8 mouse cellular contexts compared by ENCODE assay signal in the genomic region with DNA sequence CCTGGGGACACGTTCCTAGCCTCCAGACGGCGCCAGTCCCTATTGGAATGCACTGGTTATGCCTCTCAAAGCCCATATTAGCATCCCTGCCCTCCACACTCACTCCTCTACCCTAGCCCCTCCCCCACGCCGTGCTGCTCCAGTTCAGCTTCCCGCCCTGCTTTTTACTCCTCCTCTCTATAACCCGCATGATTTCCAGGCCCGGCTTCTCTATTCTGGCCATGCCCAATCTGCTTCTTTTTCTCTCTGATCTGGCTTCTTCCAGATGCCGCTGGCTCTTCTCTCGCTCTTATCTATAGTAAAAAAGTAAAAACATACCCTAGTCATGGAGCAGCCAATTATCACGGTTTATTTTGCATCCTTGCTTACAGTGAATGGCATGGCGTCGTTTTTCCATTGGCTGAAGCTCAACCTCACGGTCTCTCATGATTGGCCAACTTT. TPM values are rescaled to one million over a fixed set of nuclear protein-coding genes. Genes with fewer than 3 reads are reported as not detected.
DNase-seq lines count a peak whose midpoint lies in the region; ATAC-seq and TF ChIP-seq lines count a peak whose summit lies in the region.

No protein-coding gene starts in this region.

- H3K27me3 ChIP-seq in hindbrain, embryonic 13.5 days: no peaks in the 10 kb centered on the region
- no peaks in the 10 kb centered on the region for H3K27me3 ChIP-seq in liver, postnatal 0 days (ENCODE audit: insufficient read depth, low read length)
- no peaks in the 10 kb centered on the region for H3K27me3 ChIP-seq in stomach, postnatal 0 days (ENCODE audit: control insufficient read depth, insufficient read depth, low read length)

- DNase-seq in cerebellum, postnatal 14 days: peak; percentile 44 to 72
- DNase-seq in embryo, embryonic 10.5 days (ENCODE audit: low spot score): peak; percentile 91
- DNase-seq in liver, postnatal 0 days: peak; percentile 65
- peak; percentile 57 for DNase-seq in stomach, postnatal 0 days (ENCODE audit: low spot score)
- DNase-seq in spleen, postnatal 14 days (ENCODE audit: low spot score in 2 of 2): no peak
- DNase-seq in spleen, postnatal 36 days (ENCODE audit: low spot score in 2 of 2): no peak

- TF ChIP-seq CTCF in liver, postnatal 0 days (IDR thresholded peaks at IDR 0.05; ENCODE audit: low read depth): peak; percentile 20; the same call in 1 of the 2 replicates
- TF ChIP-seq CTCF in stomach, postnatal 0 days (IDR thresholded peaks at IDR 0.05; ENCODE audit: low read depth): peak; percentile 31

- H3K4me3 ChIP-seq in hindbrain, embryonic 13.5 days: peak overlapping the region; percentile 30
- no peak overlapping the region for H3K4me3 ChIP-seq in liver, postnatal 0 days (ENCODE audit: low read depth, low read length)
- no peak overlapping the region for H3K4me3 ChIP-seq in stomach, postnatal 0 days (ENCODE audit: low read depth, low read length)

- no peak for TF ChIP-seq EP300 in liver, postnatal 0 days (IDR thresholded peaks at IDR 0.05; ENCODE audit: low read depth)
- no peak for TF ChIP-seq EP300 in stomach, postnatal 0 days (optimal IDR thresholded peaks at IDR 0.05)

- 2% methylated on average over 14 of the region's 14 CpGs for WGBS in hindbrain, embryonic 13.5 days
- WGBS in liver, postnatal 0 days (ENCODE audit: insufficient replicate concordance): 8% methylated on average over 14 of the region's 14 CpGs
- WGBS in stomach, postnatal 0 days: 4% methylated on average over 14 of the region's 14 CpGs

- peak overlapping the region; percentile 55 for H3K27ac ChIP-seq in hindbrain, embryonic 13.5 days
- H3K27ac ChIP-seq in liver, postnatal 0 days (ENCODE audit: low read depth): peak overlapping the region; percentile 34
- no peak overlapping the region for H3K27ac ChIP-seq in stomach, postnatal 0 days (replicated peaks)

- H3K9me3 ChIP-seq in hindbrain, embryonic 13.5 days: no peaks in the 10 kb centered on the region
- no peaks in the 10 kb centered on the region for H3K9me3 ChIP-seq in liver, postnatal 0 days (ENCODE audit: low read length)
- H3K9me3 ChIP-seq in stomach, postnatal 0 days (ENCODE audit: control insufficient read depth, low read length): no peaks in the 10 kb centered on the region

- no peak for ATAC-seq in cerebellum, adult (ENCODE audit: insufficient number of reproducible peaks, low FRiP score, low TSS enrichment)
- peak; percentile 63 for ATAC-seq in hindbrain, embryonic 13.5 days (ENCODE audit: low FRiP score)
- peak; percentile 18 for ATAC-seq in liver, postnatal 0 days
- peak; percentile 52 for ATAC-seq in stomach, postnatal 0 days (ENCODE audit: low FRiP score, low TSS enrichment)

- peak overlapping the region; percentile 54 for H3K4me2 ChIP-seq in hindbrain, embryonic 13.5 days
- peak overlapping the region; percentile 56 for H3K4me2 ChIP-seq in liver, postnatal 0 days (ENCODE audit: low read depth, low read length)
- peak overlapping the region; percentile 15; the same call in 1 of the 2 replicates for H3K4me2 ChIP-seq in stomach, postnatal 0 days (replicated peaks; ENCODE audit: low read depth)

- H3K9ac ChIP-seq in hindbrain, embryonic 13.5 days: peak overlapping the region; percentile 64
- H3K9ac ChIP-seq in liver, postnatal 0 days (replicated peaks): peak overlapping the region; percentile 30
- H3K9ac ChIP-seq in stomach, postnatal 0 days (ENCODE audit: low read length): no peak overlapping the region

- H3K4me1 ChIP-seq in hindbrain, embryonic 13.5 days (replicated peaks): peaks cover 20% of the 10 kb centered on the region
- H3K4me1 ChIP-seq in liver, postnatal 0 days (ENCODE audit: insufficient read depth): peaks cover 14% of the 10 kb centered on the region
- no peaks in the 10 kb centered on the region for H3K4me1 ChIP-seq in stomach, postnatal 0 days (replicated peaks; ENCODE audit: control insufficient read depth, insufficient read depth)

- H3K36me3 ChIP-seq in hindbrain, embryonic 13.5 days: no peaks in the 10 kb centered on the region
- H3K36me3 ChIP-seq in liver, postnatal 0 days (replicated peaks; ENCODE audit: insufficient read depth, low read length): no peaks in the 10 kb centered on the region
- no peaks in the 10 kb centered on the region for H3K36me3 ChIP-seq in stomach, postnatal 0 days (ENCODE audit: control insufficient read depth, insufficient read depth, low read length)

RNA-seq across cellular contexts. Expression of a gene that starts 15.2 kb away (rescaled TPM):
- polyA plus RNA-seq in hindbrain, embryonic 13.5 days (2015; fragmentation: Nextera tagmentation; extraction: Ambion mirVana): 26.1 and 32.2 TPM in 2 replicates
- 32.3 and 32.9 TPM in 2 replicates for polyA plus RNA-seq in liver, postnatal 0 days (2015; fragmentation: Nextera tagmentation; extraction: Ambion mirVana)
- polyA plus RNA-seq in stomach, postnatal 0 days (2015; fragmentation: Nextera tagmentation; extraction: Ambion mirVana): 82.8 and 86.6 TPM in 2 replicates

RNA-seq across cellular contexts. Expression of a gene that starts 38.6 kb away (rescaled TPM):
- polyA plus RNA-seq in hindbrain, embryonic 13.5 days (2015; fragmentation: Nextera tagmentation; extraction: Ambion mirVana): 51.9 and 60.3 TPM in 2 replicates
- polyA plus RNA-seq in liver, postnatal 0 days (2015; fragmentation: Nextera tagmentation; extraction: Ambion mirVana): 21.3 TPM in 2 replicates
- polyA plus RNA-seq in stomach, postnatal 0 days (2015; fragmentation: Nextera tagmentation; extraction: Ambion mirVana): 45.1 and 49.9 TPM in 2 replicates

RNA-seq across cellular contexts. Expression of a gene that starts 40.2 kb away (rescaled TPM):
- 13.7 and 14.4 TPM in 2 replicates for polyA plus RNA-seq in hindbrain, embryonic 13.5 days (2015; fragmentation: Nextera tagmentation; extraction: Ambion mirVana)
- 3.3 and 3.6 TPM in 2 replicates for polyA plus RNA-seq in liver, postnatal 0 days (2015; fragmentation: Nextera tagmentation; extraction: Ambion mirVana)
- 6.8 and 8.3 TPM in 2 replicates for polyA plus RNA-seq in stomach, postnatal 0 days (2015; fragmentation: Nextera tagmentation; extraction: Ambion mirVana)

RNA-seq across cellular contexts. Expression of a gene that starts 53.8 kb away (rescaled TPM):
- polyA plus RNA-seq in hindbrain, embryonic 13.5 days (2015; fragmentation: Nextera tagmentation; extraction: Ambion mirVana): 3.9 and 4.2 TPM in 2 replicates
- 24.6 and 25.7 TPM in 2 replicates for polyA plus RNA-seq in liver, postnatal 0 days (2015; fragmentation: Nextera tagmentation; extraction: Ambion mirVana)
- polyA plus RNA-seq in stomach, postnatal 0 days (2015; fragmentation: Nextera tagmentation; extraction: Ambion mirVana): 4.0 and 4.3 TPM in 2 replicates

Comparison
In these comparisons a context has a peak if more than half of its experiments do, and no peak if none do; other contexts are left out.
1. DNase-seq: peak in cerebellum, postnatal 14 days (2 of 2), embryo, embryonic 10.5 days (single experiment), liver, postnatal 0 days (single experiment) and stomach, postnatal 0 days (single experiment); none in spleen, postnatal 14 days (0 of 2) and spleen, postnatal 36 days (0 of 2).
2. Peak in every context shown above with its lines, with median percentiles within 50 percentile points of each other: H3K4me2 ChIP-seq.